Mouse (Mus musculus): ENCODE results near the gene Pde4d. TPM values are rescaled to one million over a fixed set of nuclear protein-coding genes. Genes with fewer than 3 reads are reported as not detected.

Pde4d gene
- polyA plus RNA-seq, 1 experiment from 2014 or later = 12.9 TPM

GRCm38 (mm10) chr13:109927782-109928181, 1478.0 kb downstream of the Pde4d start:
- Histone ChIP-seq H3K27ac (ENCODE audit: low read length) (no peak overlapping the region), H3K4me2 (ENCODE audit: low read depth, low read length) (no peak overlapping the region), H3K9ac (ENCODE audit: low read depth, low read length) (no peak overlapping the region), H3K9me3 (replicated peaks; ENCODE audit: control insufficient read depth, low read length) (no peaks in the 10 kb centered on the region), H3K36me3 (ENCODE audit: control insufficient read depth, insufficient read depth) (no peaks in the 10 kb centered on the region), H3K27me3 (ENCODE audit: control insufficient read depth, insufficient read depth, low read depth, low read length) (no peaks in the 10 kb centered on the region), H3K4me3 (ENCODE audit: low read depth, low read length) (no peak overlapping the region), H3K4me1 (ENCODE audit: control insufficient read depth, low read depth, low read length) (no peaks in the 10 kb centered on the region; the same call in 1 of the 2 replicates)
- no peak for ATAC-seq (ENCODE audit: low read depth)
- WGBS (ENCODE audit: insufficient replicate concordance) = 63% methylated on average over 2 of the region's 2 CpGs

GRCm38 (mm10) chr13:109932688-109933087, 1482.9 kb downstream of the Pde4d start:
- H3K9ac ChIP-seq (ENCODE audit: low read depth, low read length) = no peak overlapping the region
- no peak overlapping the region for H3K27ac ChIP-seq (ENCODE audit: low read length)
- 72% methylated on average over 13 of the region's 13 CpGs for WGBS (ENCODE audit: insufficient replicate concordance)
- H3K36me3 ChIP-seq (ENCODE audit: control insufficient read depth, insufficient read depth) = peaks cover 7% of the 10 kb centered on the region
- no peak overlapping the region for H3K4me3 ChIP-seq (ENCODE audit: low read depth, low read length)
- H3K27me3 ChIP-seq (ENCODE audit: control insufficient read depth, insufficient read depth, low read depth, low read length) = no peaks in the 10 kb centered on the region
- ATAC-seq (ENCODE audit: low read depth) = no peak
- no peaks in the 10 kb centered on the region for H3K9me3 ChIP-seq (replicated peaks; ENCODE audit: control insufficient read depth, low read length)
- no peaks in the 10 kb centered on the region for H3K4me1 ChIP-seq (ENCODE audit: control insufficient read depth, low read depth, low read length)
- no peak overlapping the region for H3K4me2 ChIP-seq (ENCODE audit: low read depth, low read length)

GRCm38 (mm10) chr13:109933554-109933953, 1483.8 kb downstream of the Pde4d start:
- no peak overlapping the region for H3K27ac ChIP-seq (ENCODE audit: low read length)
- no peaks in the 10 kb centered on the region for H3K27me3 ChIP-seq (ENCODE audit: control insufficient read depth, insufficient read depth, low read depth, low read length)
- ATAC-seq (ENCODE audit: low read depth) = no peak
- no peaks in the 10 kb centered on the region for H3K4me1 ChIP-seq (ENCODE audit: control insufficient read depth, low read depth, low read length)
- H3K9ac ChIP-seq (ENCODE audit: low read depth, low read length) = no peak overlapping the region
- peaks cover 14% of the 10 kb centered on the region for H3K36me3 ChIP-seq (ENCODE audit: control insufficient read depth, insufficient read depth)
- no peaks in the 10 kb centered on the region for H3K9me3 ChIP-seq (replicated peaks; ENCODE audit: control insufficient read depth, low read length)
- 78% methylated on average over 7 of the region's 7 CpGs for WGBS (ENCODE audit: insufficient replicate concordance)
- H3K4me2 ChIP-seq (ENCODE audit: low read depth, low read length) = no peak overlapping the region
- H3K4me3 ChIP-seq (ENCODE audit: low read depth, low read length) = no peak overlapping the region

- Histone ChIP-seq H3K4me1 (ENCODE audit: control insufficient read depth, low read depth, low read length) (no peaks in the 10 kb centered on the region), H3K4me3 (ENCODE audit: low read depth, low read length) (no peak overlapping the region), H3K4me2 (ENCODE audit: low read depth, low read length) (no peak overlapping the region), H3K27me3 (ENCODE audit: control insufficient read depth, insufficient read depth, low read depth, low read length) (no peaks in the 10 kb centered on the region), H3K9ac (ENCODE audit: low read depth, low read length) (no peak overlapping the region), H3K36me3 (ENCODE audit: control insufficient read depth, insufficient read depth) (peaks cover 16% of the 10 kb centered on the region), H3K27ac (ENCODE audit: low read length) (no peak overlapping the region), H3K9me3 (replicated peaks; ENCODE audit: control insufficient read depth, low read length) (no peaks in the 10 kb centered on the region)
- no peak for ATAC-seq (ENCODE audit: low read depth)
- WGBS (ENCODE audit: insufficient replicate concordance) = 79% methylated on average over 5 of the region's 5 CpGs
These were observed 1487.1 kb downstream of the Pde4d start for GRCm38 (mm10) chr13:109936866-109937265.

GRCm38 (mm10) chr13:109944822-109945551, 1495.2 kb downstream of the Pde4d start:
- H3K4me2 ChIP-seq (ENCODE audit: low read depth, low read length) = no peak overlapping the region
- ATAC-seq (ENCODE audit: low read depth) = no peak
- 79% methylated on average over 7 of the region's 7 CpGs for WGBS (ENCODE audit: insufficient replicate concordance)
- no peak overlapping the region for H3K4me3 ChIP-seq (ENCODE audit: low read depth, low read length)
- H3K4me1 ChIP-seq (ENCODE audit: control insufficient read depth, low read depth, low read length) = no peaks in the 10 kb centered on the region
- peaks cover 12% of the 10 kb centered on the region for H3K36me3 ChIP-seq (ENCODE audit: control insufficient read depth, insufficient read depth)
- no peaks in the 10 kb centered on the region for H3K27me3 ChIP-seq (ENCODE audit: control insufficient read depth, insufficient read depth, low read depth, low read length)
- no peaks in the 10 kb centered on the region for H3K9me3 ChIP-seq (replicated peaks; ENCODE audit: control insufficient read depth, low read length)
- H3K27ac ChIP-seq (ENCODE audit: low read length) = no peak overlapping the region
- H3K9ac ChIP-seq (ENCODE audit: low read depth, low read length) = no peak overlapping the region

- H3K36me3 ChIP-seq (ENCODE audit: control insufficient read depth, insufficient read depth) = peaks cover 22% of the 10 kb centered on the region
- 77% methylated on average over 14 of the region's 14 CpGs for WGBS (ENCODE audit: insufficient replicate concordance)
- no peaks in the 10 kb centered on the region for H3K27me3 ChIP-seq (ENCODE audit: control insufficient read depth, insufficient read depth, low read depth, low read length)
- no peak overlapping the region for H3K4me3 ChIP-seq (ENCODE audit: low read depth, low read length)
- no peak for ATAC-seq (ENCODE audit: low read depth)
- H3K9ac ChIP-seq (ENCODE audit: low read depth, low read length) = no peak overlapping the region
- H3K4me1 ChIP-seq (ENCODE audit: control insufficient read depth, low read depth, low read length) = no peaks in the 10 kb centered on the region
- no peaks in the 10 kb centered on the region for H3K9me3 ChIP-seq (replicated peaks; ENCODE audit: control insufficient read depth, low read length)
- no peak overlapping the region for H3K4me2 ChIP-seq (ENCODE audit: low read depth, low read length)
- H3K27ac ChIP-seq (ENCODE audit: low read length) = no peak overlapping the region
These were observed 1501.7 kb downstream of the Pde4d start for GRCm38 (mm10) chr13:109951466-109951865.

GRCm38 (mm10) chr13:109954189-109954588, 1504.4 kb downstream of the Pde4d start:
- H3K36me3 ChIP-seq (ENCODE audit: control insufficient read depth, insufficient read depth) = peaks cover 19% of the 10 kb centered on the region

GRCm38 (mm10) chr13:109957953-109958352, 1508.2 kb downstream of the Pde4d start:
- Histone ChIP-seq H3K9ac (ENCODE audit: low read depth, low read length) (no peak overlapping the region), H3K4me2 (ENCODE audit: low read depth, low read length) (no peak overlapping the region), H3K36me3 (ENCODE audit: control insufficient read depth, insufficient read depth) (no peaks in the 10 kb centered on the region), H3K4me3 (ENCODE audit: low read depth, low read length) (no peak overlapping the region), H3K27me3 (ENCODE audit: control insufficient read depth, insufficient read depth, low read depth, low read length) (no peaks in the 10 kb centered on the region), H3K4me1 (ENCODE audit: control insufficient read depth, low read depth, low read length) (no peaks in the 10 kb centered on the region), H3K9me3 (replicated peaks; ENCODE audit: control insufficient read depth, low read length) (no peaks in the 10 kb centered on the region), H3K27ac (ENCODE audit: low read length) (no peak overlapping the region)
- no peak for ATAC-seq (ENCODE audit: low read depth)
- 61% methylated on average over 4 of the region's 4 CpGs for WGBS (ENCODE audit: insufficient replicate concordance)

More at GRCm38 (mm10) chr13:109954189-109954588, 1504.4 kb downstream of the Pde4d start:
- Histone ChIP-seq H3K4me2 (ENCODE audit: low read depth, low read length) (no peak overlapping the region), H3K27me3 (ENCODE audit: control insufficient read depth, insufficient read depth, low read depth, low read length) (no peaks in the 10 kb centered on the region), H3K9ac (ENCODE audit: low read depth, low read length) (no peak overlapping the region), H3K4me3 (ENCODE audit: low read depth, low read length) (no peak overlapping the region), H3K9me3 (replicated peaks; ENCODE audit: control insufficient read depth, low read length) (no peaks in the 10 kb centered on the region), H3K4me1 (ENCODE audit: control insufficient read depth, low read depth, low read length) (no peaks in the 10 kb centered on the region), H3K27ac (ENCODE audit: low read length) (no peak overlapping the region)
- WGBS (ENCODE audit: insufficient replicate concordance) = 64% methylated on average over 8 of the region's 8 CpGs
- no peak for ATAC-seq (ENCODE audit: low read depth)

- no peaks in the 10 kb centered on the region for H3K27me3 ChIP-seq (ENCODE audit: control insufficient read depth, insufficient read depth, low read depth, low read length)
These were observed 1533.2 kb downstream of the Pde4d start for GRCm38 (mm10) chr13:109982821-109983443.

More at GRCm38 (mm10) chr13:109982821-109983443, 1533.2 kb downstream of the Pde4d start:
- H3K9ac ChIP-seq (ENCODE audit: low read depth, low read length) = no peak overlapping the region
- H3K4me1 ChIP-seq (ENCODE audit: control insufficient read depth, low read depth, low read length) = no peaks in the 10 kb centered on the region
- no peak overlapping the region for H3K27ac ChIP-seq (ENCODE audit: low read length)
- H3K9me3 ChIP-seq (replicated peaks; ENCODE audit: control insufficient read depth, low read length) = no peaks in the 10 kb centered on the region
- 53% methylated on average over 10 of the region's 10 CpGs for WGBS (ENCODE audit: insufficient replicate concordance)
- no peaks in the 10 kb centered on the region for H3K36me3 ChIP-seq (ENCODE audit: control insufficient read depth, insufficient read depth)
- H3K4me2 ChIP-seq (ENCODE audit: low read depth, low read length) = no peak overlapping the region
- H3K4me3 ChIP-seq (ENCODE audit: low read depth, low read length) = no peak overlapping the region
- no peak for ATAC-seq (ENCODE audit: low read depth)
